Mouse (Mus musculus): ENCODE results near the gene Zfp652.

Gene Zfp652

DNA sequence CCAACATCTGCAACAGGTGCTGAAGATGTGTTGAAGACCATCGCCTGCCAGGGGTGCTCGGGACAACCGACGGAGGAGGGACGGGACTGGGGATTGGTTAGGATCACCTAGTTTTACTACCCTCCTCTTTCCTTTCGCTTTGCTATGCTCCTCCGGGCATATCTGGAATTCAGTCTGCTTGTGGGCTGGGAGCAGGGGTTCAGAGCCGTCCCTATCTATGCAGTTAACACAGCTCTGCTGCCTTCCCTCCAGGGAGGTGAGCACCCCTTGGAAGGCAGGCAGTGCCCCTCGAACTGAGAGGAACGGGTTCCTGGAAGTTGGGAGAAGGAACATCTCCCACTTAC, 118.8 kb downstream of the Zfp652 start:
- DNase-seq (ENCODE audit: low read depth, low spot score) = no peak

DNA sequence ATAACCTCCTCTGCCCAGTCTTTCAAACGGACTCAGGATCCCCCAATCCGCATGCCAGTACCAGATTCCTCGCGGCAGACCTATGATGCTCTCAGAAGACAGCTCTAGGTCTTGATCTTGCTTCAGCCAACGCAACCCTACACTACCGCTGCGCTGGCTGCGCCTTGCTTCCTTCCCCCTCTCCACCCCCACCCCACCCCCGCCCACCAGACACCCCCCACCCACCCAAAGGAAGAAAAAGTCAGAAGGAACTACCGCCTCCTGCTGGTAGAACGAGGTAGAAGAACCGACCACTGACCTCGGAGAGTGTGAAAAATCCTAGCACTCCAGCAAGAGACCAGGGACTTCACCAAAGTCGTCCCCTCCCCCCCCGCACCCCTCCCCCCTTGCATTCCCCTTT, 119.2 kb downstream of the Zfp652 start:
- DNase-seq (ENCODE audit: low read depth, low spot score) = peak; percentile 57

DNA sequence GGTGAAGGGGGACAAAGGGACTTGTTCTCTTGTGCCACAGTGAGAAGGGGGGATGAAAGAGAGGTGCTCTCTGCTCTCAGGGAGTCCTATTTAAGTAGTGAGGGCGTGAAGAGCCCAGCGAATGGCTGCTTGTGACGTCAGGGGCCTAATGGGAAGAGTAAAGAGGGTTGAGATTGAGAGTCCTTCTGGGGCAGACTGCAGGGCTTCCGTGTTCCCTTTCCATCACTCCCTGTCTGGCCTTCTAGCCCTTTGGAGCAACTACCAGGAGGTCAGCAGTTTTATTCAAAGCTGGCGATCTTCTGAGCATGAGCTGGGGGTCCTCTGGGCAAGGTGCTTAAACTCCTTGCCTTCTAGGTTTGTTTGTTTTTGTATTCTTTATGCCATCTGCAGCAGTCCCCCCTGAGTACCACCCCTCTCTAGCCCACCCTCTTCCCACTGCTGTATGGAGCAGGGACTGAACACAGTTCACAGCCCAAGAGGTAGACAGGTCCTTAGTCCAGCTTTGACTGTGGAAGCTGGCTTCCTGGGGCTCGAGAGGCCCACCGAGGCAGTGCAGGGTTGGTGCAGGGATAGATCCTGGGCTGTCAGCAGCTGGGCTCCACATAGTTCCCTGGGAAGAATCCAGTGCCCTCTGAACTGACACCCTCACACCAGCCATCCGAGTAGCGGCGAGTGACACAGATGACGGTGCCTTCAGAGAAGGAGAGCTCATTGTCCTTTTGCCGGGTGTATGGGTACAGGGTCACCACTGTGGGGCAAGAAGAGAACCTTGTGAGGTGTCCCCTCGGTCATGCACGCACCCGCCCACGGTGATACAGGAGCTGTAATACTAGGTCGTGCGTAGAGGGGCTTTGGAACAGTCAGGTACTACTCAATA, 119.9 kb downstream of the Zfp652 start:
- no peak for DNase-seq (ENCODE audit: low read depth, low spot score)

DNA sequence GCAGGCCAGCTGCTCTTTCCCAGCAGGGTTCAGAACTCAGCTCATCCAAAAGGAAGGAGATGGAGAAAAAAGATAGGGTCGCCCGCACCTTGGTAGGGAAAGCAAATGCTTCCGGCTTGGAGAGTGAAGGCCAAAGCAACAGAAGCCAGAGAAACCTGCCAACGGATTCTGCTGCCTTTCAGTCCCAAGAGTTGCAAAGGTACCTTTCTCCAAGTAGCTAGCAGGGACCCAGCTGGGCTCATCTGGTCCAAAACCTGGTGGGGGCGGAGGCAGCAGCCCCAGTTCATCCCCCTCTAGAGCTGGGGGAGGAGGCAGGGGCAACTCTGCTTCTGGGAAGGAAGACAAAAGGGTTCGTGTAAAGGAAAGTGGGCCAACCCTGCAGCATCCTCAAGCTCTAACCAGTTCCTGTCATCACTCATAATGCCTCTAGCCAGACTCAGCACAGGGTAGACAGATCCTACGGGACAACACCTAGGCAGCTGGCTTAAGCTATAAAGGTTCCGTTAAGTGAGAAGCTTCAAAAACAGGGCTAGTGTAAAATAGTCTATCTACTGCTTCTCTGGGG, 120.6 kb downstream of the Zfp652 start:
- no peak for DNase-seq (ENCODE audit: low read depth, low spot score)

DNA sequence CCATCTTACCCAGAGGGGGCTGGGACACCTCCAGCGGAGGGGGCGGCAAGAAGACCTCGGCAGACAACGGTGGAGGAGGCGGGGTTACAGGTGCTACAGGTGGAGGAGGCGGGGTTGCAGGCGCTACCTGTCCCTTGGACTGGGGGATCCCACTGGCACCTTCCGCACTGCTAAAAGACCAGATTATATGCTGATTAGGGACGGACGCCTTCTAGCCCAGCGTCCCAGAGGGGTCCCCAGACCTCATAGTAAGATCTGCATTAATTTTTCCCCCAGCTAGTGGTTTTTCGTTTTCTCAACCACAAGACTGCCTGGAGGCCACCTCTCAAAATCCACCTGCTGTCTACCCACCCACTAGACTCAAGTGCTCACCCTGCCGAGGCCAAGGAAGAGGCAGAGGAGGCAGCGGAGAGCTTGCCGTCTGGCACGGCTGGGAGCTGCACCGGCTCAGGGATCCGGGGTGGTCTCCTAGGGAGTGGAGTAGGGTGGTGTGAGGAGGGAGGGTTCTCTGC, 121.2 kb downstream of the Zfp652 start:
- peak; percentile 35 for DNase-seq (ENCODE audit: low read depth, low spot score)

DNA sequence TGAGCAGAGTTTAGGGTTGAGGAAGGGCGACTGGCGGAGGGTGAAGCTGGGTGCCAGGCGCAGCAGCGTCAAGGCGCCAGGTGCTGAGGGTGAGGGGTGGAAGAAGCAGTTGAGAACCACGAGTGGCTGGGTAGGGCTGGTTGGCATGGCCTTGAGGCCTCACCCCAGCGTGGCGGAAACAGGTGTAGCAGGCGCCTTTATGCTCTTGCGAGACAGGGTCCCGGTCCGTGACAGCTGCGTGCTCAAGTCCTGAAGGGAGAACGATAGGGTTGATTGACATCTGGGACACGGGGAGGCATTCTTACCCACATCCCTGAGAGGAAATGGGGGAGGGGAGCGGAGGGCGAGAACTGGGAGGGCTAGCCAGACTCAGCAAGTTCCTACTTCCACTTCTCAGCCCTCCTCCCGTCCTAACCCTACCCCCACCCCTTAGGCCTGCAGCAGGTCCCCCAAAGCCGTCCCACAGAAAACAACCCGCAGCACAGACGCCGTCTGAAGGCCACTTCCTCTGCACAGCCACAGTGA, 121.7 kb downstream of the Zfp652 start:
- DNase-seq (ENCODE audit: low read depth, low spot score) = peak; percentile 77

DNA sequence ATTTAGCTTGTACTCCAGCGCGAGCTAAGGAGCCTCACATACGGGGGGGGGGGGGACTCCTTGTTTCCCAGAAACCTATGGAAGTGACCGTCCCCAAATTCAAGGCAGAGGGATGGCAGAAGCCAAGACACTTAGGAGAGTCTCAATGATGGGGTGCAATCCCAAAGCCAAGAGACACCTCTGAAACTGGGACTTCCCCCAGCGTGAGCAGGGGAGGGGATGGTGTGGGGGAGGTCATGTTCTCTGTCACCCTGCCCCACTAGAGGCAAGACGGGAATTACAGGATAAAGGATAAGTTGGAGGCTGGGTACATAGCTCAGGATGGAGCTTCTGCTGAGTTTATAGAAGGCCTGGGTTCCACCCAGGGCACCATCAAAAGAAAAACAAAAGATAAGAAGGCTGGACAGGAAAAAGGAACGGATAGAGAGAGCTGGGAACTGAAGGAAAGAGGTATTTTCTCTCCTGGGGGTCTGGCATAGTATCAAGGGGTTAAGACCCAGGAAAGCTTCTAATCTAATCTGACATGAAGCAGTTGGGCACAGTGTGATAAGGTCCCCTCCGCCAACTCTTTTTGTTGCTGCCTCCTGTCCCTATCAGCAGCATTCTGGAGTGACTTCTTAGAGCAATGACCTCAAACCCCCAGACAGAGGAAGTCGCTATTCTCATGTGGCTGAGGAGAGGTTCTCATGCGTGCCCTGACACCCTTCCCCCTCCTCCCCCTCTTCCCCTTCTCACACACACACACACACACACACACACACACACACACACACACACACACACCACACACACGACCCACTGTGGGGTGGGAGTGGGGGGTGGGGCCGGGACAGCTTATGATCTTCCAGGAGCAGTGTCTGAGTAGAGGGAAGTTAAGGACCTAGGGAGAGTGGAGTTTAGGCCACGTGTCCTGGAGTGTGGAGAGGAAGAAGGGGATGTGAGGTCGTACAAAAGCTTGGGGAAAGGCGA, 122.6 kb downstream of the Zfp652 start:
- DNase-seq (ENCODE audit: low read depth, low spot score) = peak; percentile 77

DNA sequence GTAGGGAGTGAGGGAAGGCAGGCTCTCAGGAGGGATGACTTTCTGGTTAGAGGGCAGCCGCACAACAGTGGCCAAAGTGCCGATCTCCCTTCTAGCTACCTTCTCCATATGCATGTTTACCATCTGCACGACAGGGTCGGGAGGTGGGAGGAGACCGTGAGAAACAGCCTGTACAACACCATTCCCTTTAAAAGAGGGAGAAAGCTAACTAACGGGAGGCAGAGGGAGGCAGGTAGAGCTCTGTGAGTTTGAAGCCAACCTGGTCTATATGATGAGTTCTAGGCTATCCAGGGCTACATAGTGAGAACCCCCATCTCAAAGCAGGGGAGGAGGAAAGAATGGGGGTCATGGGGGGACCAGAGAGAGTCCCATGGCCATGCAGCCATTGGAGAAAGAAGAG, 123.4 kb downstream of the Zfp652 start:
- DNase-seq (ENCODE audit: low read depth, low spot score) = no peak

DNA sequence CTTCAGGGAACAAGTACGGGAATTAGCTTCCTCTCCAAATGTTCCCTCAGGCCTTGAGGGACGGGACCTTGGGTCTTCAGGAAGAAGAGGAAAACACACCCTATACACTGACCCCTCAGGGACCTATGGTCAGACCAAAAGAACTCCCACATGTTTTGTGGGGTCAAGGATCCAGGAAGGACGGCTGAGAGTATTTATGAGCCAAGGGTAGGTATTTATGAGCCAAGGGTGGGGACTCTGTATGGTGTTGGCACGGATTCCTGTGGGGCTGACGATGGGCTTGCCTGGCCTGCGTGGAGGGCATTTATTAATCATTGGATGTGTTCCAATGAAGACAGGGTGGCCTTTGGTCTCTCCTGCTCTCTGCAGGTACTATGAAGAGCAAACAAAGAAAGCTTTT, 124.0 kb downstream of the Zfp652 start:
- no peak for DNase-seq (ENCODE audit: low read depth, low spot score)

DNA sequence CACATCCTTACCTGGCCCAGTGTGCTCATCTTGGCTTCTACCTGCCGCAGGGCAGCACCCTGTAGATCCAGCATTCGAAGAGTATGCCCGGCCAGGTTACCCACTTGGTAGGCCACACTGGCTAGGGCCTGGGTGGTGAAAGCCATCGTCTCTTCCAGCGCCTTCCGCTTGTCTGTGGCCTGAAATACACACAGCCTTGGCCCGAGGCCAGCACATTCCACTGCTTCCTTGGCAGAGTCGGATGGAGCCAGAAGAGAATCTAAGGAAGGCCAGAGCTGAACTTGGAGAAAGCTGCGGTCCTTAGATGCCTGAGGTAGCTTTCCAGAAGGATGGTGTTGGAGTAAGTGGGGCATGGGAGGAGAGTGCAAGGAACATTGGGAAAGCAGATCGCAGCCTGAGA, 124.6 kb downstream of the Zfp652 start, which contains the start of gene Gngt2:
Gene Gngt2, plus strand, starts transcription at position 158 of the 400 bp plus-strand sequence.
- DNase-seq (ENCODE audit: low read depth, low spot score) = no peak

DNA sequence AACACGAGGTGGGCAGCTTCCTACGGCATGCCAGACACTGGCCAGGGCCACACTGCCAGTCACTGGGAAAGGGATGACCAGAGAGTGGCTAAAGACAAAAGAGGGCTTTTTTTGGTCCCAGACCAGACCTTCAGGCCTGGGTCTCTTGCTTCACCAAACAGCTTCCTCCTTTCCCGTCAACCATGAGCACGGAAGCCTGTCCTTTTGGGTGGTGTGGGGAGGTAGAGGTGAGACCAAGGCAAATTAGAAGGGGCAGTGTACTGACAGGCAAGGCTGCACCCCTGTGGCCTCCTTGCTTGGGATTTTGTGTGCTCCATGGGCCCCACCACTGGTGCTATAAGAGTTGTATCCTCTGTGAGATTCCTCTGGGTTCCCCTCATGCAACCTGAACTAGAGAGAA, 126.1 kb downstream of the Zfp652 start:
- no peak for DNase-seq (ENCODE audit: low read depth, low spot score)

DNA sequence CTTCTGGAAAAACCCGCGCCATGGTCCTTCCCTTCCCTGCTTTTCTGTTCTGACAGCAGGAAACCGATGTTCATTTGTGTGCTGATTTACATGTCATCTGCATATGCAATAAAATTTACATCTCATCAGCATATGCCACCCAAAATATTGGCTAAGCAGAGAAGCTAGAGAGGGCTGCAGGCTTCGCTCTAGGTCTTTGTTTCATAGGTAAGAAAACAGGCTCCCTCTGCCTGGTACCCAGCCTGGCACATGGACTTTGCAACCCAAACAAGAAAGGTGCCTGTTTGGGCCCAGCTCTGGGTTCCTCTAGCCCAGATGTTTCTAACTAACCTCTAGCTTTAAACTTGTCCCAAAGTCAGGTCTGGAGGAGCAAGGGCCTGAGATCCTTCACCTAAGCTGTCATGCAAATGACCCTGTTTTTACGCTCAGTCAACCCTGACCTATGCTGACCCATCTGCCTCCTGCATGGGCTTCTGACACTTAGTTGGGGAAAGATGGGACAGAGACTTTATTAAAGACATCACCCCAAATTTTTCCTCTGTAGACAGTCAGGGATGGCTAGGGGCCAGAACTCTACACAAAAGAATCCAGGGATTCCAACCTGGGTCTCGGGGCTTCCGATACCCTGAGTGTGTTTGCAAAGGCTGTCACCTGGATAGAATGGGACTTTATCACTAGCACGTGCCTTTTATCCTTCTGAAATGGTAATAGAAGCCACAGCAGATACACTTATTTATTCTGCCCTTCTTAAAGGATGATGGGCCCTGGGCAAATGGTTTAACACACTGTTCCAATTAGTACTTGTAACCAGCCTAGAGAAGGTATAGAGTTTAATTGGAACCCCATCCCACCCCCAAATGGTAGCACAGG, 126.8 kb downstream of the Zfp652 start:
- no peak for DNase-seq (ENCODE audit: low read depth, low spot score)

DNA sequence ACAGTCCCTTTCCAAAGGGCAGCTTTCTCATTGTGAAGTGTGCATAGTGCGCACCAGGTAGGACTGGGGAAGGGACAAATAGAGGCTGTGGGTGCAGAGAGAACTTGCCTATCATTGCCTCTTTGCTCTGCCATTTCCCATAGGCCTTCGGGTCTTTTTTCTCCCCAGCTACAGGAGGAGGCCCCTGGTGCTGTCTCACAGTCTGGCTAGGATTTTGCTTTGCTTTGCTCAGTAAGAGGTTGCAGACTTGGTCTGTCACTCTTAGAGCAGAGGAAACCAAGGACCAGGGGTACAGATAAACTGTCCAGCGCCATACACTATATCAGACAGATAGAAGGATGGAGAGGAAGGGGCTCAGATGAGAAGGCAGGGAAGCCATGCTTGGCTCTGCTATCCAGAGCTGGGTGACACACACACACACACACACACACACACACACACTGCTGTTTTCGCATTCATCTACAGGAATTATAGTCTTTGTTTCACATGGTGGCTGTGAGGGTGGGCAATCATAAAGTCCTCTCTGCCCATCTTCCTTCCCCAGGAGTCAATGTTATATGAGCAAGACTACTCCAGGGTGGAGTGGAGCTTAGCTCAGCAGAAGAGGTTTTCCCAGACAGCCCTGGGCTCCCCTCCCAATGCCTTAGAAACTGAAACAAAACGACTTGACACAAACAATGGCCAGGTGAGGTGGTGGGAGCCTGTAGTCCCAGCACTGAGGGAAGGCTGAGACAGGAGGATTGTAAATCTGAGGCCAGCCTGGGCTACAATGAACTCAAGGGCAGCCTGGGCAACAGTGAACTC, 128.4 kb downstream of the Zfp652 start:
- DNase-seq (ENCODE audit: low read depth, low spot score) = no peak

DNA sequence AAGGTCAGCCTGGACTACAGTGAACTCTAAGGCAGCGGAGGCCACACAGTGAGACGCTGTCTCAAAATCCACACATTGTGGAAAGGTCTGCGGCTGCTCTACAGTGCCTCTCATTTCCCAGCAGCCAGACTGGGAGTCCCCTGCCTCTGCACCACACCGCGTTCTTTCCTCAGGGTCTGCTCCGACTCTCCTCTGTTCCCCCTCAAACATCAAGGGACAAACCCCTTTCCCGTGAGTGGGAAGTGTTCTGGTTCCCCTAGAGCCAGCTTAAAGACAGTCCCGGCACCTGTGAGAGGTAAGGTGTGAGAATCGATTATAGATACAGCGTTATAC, 129.0 kb downstream of the Zfp652 start:
- DNase-seq (ENCODE audit: low read depth, low spot score) = no peak

DNA sequence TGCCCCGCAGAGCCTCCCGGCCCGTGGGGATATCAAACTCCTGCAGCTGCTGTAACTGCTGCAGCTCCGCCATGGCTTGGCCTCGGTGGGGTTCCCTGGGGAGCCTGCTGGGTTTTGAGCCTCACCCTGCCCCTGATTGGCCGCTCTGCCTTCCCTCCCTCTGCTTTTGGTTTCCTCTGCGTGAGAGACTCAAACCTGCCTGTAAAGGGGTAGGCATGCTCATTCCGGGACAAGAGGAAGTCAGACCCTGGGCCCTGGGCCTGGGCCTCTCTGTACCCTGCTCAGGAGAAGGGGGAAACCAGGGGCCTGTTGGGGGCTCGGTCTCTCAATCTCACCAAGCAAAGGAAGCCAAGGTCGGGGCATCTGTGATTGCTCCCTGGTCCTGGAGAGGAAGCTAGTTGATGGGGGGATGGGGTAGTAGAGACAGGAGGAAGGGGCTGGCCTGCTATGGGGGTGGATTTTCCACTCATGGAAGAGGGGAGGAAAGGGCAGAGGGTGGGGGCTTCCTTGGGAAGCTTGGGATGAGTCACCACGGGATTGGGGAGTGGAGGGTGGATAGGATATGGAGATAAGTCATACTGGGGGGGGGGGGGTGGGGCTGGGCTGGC, 129.7 kb downstream of the Zfp652 start, which contains the start of gene Abi3:
Gene Abi3, minus strand, starts transcription at position 403 of the 608 bp plus-strand sequence.
- peak; percentile 74 for DNase-seq (ENCODE audit: low read depth, low spot score)

DNA sequence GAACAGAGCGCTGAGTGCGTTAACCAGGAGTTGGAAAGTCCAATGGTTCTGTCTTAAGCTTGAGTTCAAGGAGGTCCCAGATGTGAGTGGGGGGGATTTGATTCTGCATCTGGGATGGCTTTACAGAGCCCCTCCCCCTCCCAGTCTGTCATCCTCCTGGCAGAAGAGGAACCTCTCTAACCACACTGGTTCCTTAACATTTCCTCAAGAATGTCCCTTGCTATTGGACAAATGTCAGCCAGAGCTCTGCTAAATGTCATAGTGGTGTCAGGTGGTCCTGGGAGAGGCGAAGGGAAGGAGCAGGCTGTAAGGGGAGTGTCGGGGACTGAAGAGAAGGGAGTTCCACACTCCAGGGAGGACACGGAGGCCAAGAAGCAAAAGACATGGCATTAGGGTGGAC, 130.5 kb downstream of the Zfp652 start:
- DNase-seq (ENCODE audit: low read depth, low spot score) = no peak

DNA sequence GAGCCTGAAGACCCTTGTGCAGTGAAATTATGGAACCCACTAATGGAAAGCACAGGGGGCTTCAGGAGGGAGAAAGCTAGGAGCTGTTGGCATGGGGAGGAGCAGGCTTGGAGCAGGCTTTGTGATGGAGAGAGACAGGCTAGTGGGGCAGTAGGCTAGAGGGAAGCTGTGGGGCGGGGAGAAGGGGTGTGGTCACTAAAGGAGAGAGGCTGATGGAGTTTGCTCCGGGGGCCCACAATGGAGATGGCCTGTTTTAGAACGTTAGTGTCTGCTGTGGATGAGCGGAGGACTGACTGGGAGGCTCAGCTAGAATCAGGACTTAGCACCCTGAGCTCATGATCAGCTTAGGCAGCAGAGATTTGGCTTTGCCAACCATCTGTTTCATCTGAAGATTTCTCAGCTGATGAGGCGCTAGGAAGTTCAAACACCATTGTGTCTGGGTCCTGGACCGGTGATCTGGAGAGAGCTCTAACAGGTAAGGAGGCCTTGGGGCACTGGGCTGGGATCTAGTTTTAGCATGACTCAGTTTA, 131.0 kb downstream of the Zfp652 start:
- DNase-seq (ENCODE audit: low read depth, low spot score) = no peak

DNA sequence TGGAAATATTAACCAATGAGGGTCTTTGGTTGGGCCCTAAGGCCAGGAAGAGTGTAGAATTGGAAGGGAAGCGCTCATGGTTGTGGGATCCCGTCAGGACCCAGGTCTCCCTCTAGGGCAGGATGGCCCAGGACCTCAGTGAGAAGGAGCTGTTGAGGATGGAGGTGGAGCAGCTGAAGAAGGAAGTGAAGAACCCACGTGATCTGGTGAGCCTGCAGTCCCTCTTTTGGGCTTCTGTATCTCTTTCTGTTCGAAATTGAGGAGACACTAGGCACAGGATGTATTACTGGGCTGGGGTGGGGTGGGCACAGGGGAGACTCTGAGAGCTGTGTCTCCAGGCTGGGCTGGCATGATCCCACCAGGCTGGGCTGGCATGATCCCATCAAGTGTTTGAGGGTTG, 132.5 kb downstream of the Zfp652 start:
- no peak for DNase-seq (ENCODE audit: low read depth, low spot score)

DNA sequence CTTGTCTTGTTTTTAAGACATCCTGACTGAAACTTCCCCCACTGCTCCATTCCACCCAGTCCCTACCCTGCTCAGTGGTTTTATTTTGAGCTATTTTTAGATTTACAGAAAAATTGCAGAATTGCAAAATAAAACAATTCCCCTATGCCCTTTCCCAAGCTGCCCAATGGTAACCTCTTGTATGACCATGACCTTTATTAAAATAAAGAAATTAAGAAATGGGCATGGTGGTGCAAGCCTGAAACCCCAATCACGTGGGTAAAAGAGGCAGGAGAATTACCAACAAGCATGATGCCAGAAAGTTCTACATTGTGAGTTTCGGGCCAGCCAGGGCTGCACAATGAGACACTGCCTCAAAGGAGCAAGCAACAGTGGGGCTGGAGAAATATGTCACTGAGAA, 138.4 kb downstream of the Zfp652 start:
- DNase-seq (ENCODE audit: low read depth, low spot score) = no peak

All from CD4-positive, CD25-positive, alpha-beta regulatory T cell, adult 2 months (primary cell).